In genomic region chr10:17705466-17705973, GRCm38 (mm10) we compare ENCODE assay signal across 19 mouse cellular contexts.
"Had no signal": no experiment of that assay in that cellular context is flagged by ENCODE, and none has a peak within 500 bp of the region (broad histone marks: within the 10 kb centered on the region; RNA-seq: fewer than 3 reads in every experiment).

No protein-coding gene starts in this region.

- H3K27ac ChIP-seq: kidney, postnatal 0 days; left cerebral cortex, adult 2 months; liver, embryonic 13.5 days; midbrain, embryonic 10.5 days; midbrain, embryonic 13.5 days; neural tube, embryonic 13.5 days; stomach, embryonic 15.5 days had no signal

- H3K4me2 ChIP-seq: liver, embryonic 13.5 days; midbrain, embryonic 13.5 days; neural tube, embryonic 13.5 days; stomach, embryonic 15.5 days had no signal

- DNase-seq: kidney, adult 18-20 months; kidney, adult 9 months; kidney, postnatal 36 days; layer of hippocampus, postnatal 36 days; liver, embryonic 13.5 days; lung, adult 2 months; lung, postnatal 14 days; lung, postnatal 4 days; spleen, adult 18-20 months; thymus, postnatal 25 days had no signal

- ATAC-seq: midbrain, embryonic 13.5 days; midbrain, embryonic 16.5 days had no signal

- H3K4me3 ChIP-seq: left cerebral cortex, adult 2 months; liver, embryonic 13.5 days; megakaryocyte, embryonic 14.5 days; midbrain, embryonic 10.5 days; midbrain, embryonic 13.5 days; myocyte; neural tube, embryonic 13.5 days; stomach, embryonic 15.5 days had no signal

- H3K9me3 ChIP-seq: liver, embryonic 13.5 days; megakaryocyte, embryonic 14.5 days; midbrain, embryonic 10.5 days; midbrain, embryonic 13.5 days; neural tube, embryonic 13.5 days; stomach, embryonic 15.5 days had no signal

- H3K36me3 ChIP-seq: liver, embryonic 13.5 days; midbrain, embryonic 10.5 days; midbrain, embryonic 13.5 days; neural tube, embryonic 13.5 days; stomach, embryonic 15.5 days had no signal

- H3K9ac ChIP-seq: liver, embryonic 13.5 days; midbrain, embryonic 13.5 days; neural tube, embryonic 13.5 days; stomach, embryonic 15.5 days had no signal

- H3K27me3 ChIP-seq: liver, embryonic 13.5 days; megakaryocyte, embryonic 14.5 days; midbrain, embryonic 13.5 days; neural tube, embryonic 13.5 days; stomach, embryonic 15.5 days had no signal

- H3K4me1 ChIP-seq: midbrain, embryonic 13.5 days; neural tube, embryonic 13.5 days; stomach, embryonic 15.5 days had no signal
